Mouse (Mus musculus) ES-Bruce4 (cell line): ENCODE measurements around the gene Fam155a.

Experiments
- CTCF ChIP-seq: IDR thresholded peaks from one replicate; pipeline ENCODE4 v1.8.1; 2011; ENCODE audit warnings: low read depth, low read length
- EP300 ChIP-seq: IDR thresholded peaks from 2 replicates; pipeline ENCODE4 v1.6.1; 2011; ENCODE audit warnings: low read depth, low read length; ENCODE audit not compliant: insufficient read depth
- POLR2A ChIP-seq: IDR thresholded peaks from one replicate; pipeline ENCODE4 v1.8.1; 2011; ENCODE audit warnings: low read length; ENCODE audit not compliant: insufficient read depth

GRCm38 (mm10) chr8:9638162-9638561 is 132.8 kb downstream of the Fam155a start:
- TF ChIP-seq CTCF = no peak
- no peak for TF ChIP-seq POLR2A
- no peak for TF ChIP-seq EP300
